Mouse (Mus musculus) ES-E14 (cell line): Measurements from ENCODE around the gene Celf3. TPM values are rescaled to one million over a fixed set of nuclear protein-coding genes. Genes with fewer than 3 reads are reported as not detected.

Experiments
- DNase-seq: peaks from one replicate; pipeline ENCODE4 v3.0.0-alpha.2; 2013; ENCODE audit warnings: low read depth, low spot score
- H3K27ac ChIP-seq: 2 replicates; pipeline ENCODE4 v1.5.1; 2012; ENCODE audit warnings: low read depth, mild to moderate bottlenecking, low read length, moderate library complexity, mixed read lengths; ENCODE audit not compliant: poor library complexity, insufficient read depth, severe bottlenecking
- H3K36me3 ChIP-seq: 2 replicates; pipeline ENCODE4 v1.6.1; 2012; ENCODE audit warnings: mild to moderate bottlenecking, low read length, moderate library complexity, mixed read lengths; ENCODE audit not compliant: control insufficient read depth, poor library complexity, insufficient read depth, severe bottlenecking
- H3K4me1 ChIP-seq, 2 experiments: fragments of 150-350 bp in 1 of 2; sonication (generic) in 1 of 2; 2 replicates each; pipeline ENCODE4 v1.6.1; 2012; ENCODE audit warnings: low read length in 2 of 2, mild to moderate bottlenecking in 1 of 2, mixed read lengths in 1 of 2; ENCODE audit not compliant: control insufficient read depth in 2 of 2, insufficient read depth in 2 of 2, poor library complexity in 1 of 2
- H3K4me3 ChIP-seq, 2 experiments: fragments of 150-350 bp in 1 of 2; sonication (generic) in 1 of 2; 2 replicates each; pipeline ENCODE4 v1.5.1; 2012; ENCODE audit warnings: low read length in 2 of 2, low read depth in 1 of 2, mild to moderate bottlenecking in 1 of 2, mixed read lengths in 1 of 2; ENCODE audit not compliant: insufficient read depth in 1 of 2, poor library complexity in 1 of 2, severe bottlenecking in 1 of 2
- H3K9ac ChIP-seq: 2 replicates; pipeline ENCODE4 v1.6.1; 2012; ENCODE audit warnings: low read depth, mild to moderate bottlenecking, low read length, mixed read lengths; ENCODE audit not compliant: poor library complexity, insufficient read depth, severe bottlenecking
- H3K9me3 ChIP-seq: fragments of 150-350 bp; sonication (generic); 2 replicates; pipeline ENCODE4 v1.6.1; 2012; ENCODE audit warnings: low read depth, mild to moderate bottlenecking, low read length; ENCODE audit not compliant: control insufficient read depth, insufficient read depth
- CHD2 ChIP-seq: IDR thresholded peaks from 2 replicates; pipeline ENCODE4 v1.6.1; 2014; ENCODE audit warnings: mild to moderate bottlenecking, low read depth, low read length, inconsistent platforms
- HCFC1 ChIP-seq: IDR thresholded peaks from 2 replicates; pipeline ENCODE4 v1.6.1; 2012; ENCODE audit warnings: low read length, inconsistent platforms, borderline replicate concordance; ENCODE audit not compliant: insufficient read depth
- MAFK ChIP-seq: IDR thresholded peaks from 2 replicates; pipeline ENCODE4 v1.6.1; 2014; ENCODE audit warnings: mild to moderate bottlenecking, low read depth, low read length, inconsistent platforms; ENCODE audit not compliant: insufficient read depth
- ZC3H11A ChIP-seq: IDR thresholded peaks from 2 replicates; pipeline ENCODE4 v1.6.1; 2012; ENCODE audit warnings: low read depth, mild to moderate bottlenecking, inconsistent platforms, low read length, borderline replicate concordance
- ZNF384 ChIP-seq: IDR thresholded peaks from 2 replicates; pipeline ENCODE4 v1.6.1; 2012; ENCODE audit warnings: low read depth, low read length, inconsistent platforms
- in situ Hi-C, 2 experiments: fragments of 600-800 bp; cut with MboI; formaldehyde crosslinking; loops; one replicate each; pipeline ENCODE4 v1.15.1; 2025; ENCODE audit warnings: low sequenced_read_pairs in 2 of 2, inconsistent platforms in 1 of 2; ENCODE audit not compliant: unreplicated experiment in 2 of 2
- total RNA-seq: library from RNA; depleted of rRNA; stranded (reverse); fragments of 300-350 nt; gene quantifications from 2 replicates; pipeline ENCODE4 v1.2.3, GENCODE M21; 2012

Celf3 gene
- total RNA-seq, 1 experiment: 0.27 TPM

DNA sequence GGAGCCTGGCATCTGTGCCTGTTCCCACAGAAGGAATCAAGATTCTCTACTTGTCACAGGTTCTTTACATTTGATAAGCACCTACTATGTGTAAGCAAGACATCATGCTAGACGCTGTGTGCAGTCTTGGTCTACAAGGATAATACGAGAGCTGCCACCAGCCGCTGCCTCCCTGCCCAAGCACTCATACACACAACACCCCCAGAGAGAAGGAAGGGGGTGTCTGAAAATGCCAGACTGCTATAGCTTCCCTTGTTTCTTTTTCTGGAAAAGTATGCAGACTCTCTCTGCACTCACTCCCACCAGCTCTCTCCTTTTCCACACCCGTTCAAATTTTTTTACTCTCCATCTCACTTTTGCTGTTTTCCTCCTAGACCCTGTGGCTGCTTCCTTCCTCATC lies 651 bp upstream of the Celf3 start:
- in situ Hi-C loops: no loop called here
- Histone ChIP-seq H3K36me3 (no peaks in the 10 kb centered on the region), H3K4me3 (no peak overlapping the region), H3K9ac (no peak overlapping the region), H3K27ac (no peak overlapping the region), H3K4me1 (peaks cover 2 to 11% of the 10 kb centered on the region in 2 experiments; a peak in 1 of 4 replicates), H3K9me3 (no peaks in the 10 kb centered on the region)
- DNase-seq: no peak
- TF ChIP-seq HCFC1: no peak
- no peak for TF ChIP-seq ZNF384
- no peak for TF ChIP-seq MAFK
- no peak for TF ChIP-seq ZC3H11A
- TF ChIP-seq CHD2: no peak

DNA sequence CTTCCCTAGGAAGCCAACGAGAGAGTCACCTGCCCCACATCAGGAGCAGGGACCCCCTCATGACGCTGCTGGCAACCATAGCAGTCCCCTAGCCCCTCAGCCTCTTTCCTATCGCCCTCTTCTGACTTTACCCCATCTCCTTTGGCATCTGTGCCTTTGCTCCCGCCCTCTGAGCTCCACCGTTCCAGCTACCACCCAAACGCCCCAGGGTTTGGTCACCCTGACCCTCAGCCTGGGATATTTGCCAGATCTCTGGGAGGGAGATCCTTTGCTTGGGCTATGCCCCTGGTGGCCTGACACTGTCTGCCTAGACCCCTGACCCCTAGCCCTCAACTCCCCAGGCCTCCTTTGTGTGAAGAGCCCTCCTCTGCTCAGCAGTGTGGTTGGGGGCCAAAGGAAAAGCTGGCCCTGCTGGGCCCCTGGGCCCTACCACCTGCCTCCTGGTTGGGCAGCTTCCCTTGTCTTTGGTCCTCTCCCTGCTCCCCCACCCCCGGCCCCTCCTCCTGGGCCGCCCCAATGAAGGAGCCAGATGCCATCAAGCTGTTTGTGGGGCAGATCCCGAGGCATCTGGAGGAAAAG lies 585 bp downstream of the Celf3 start:
- H3K9ac ChIP-seq: no peak overlapping the region
- H3K27ac ChIP-seq: no peak overlapping the region
- TF ChIP-seq ZNF384: no peak
- TF ChIP-seq HCFC1: no peak
- no peak for TF ChIP-seq CHD2
- no peak for TF ChIP-seq MAFK
- TF ChIP-seq ZC3H11A: no peak
- no peaks in the 10 kb centered on the region for H3K9me3 ChIP-seq
- in situ Hi-C loops: no loop called here
- DNase-seq: no peak
- peaks cover 2 to 11% of the 10 kb centered on the region in 2 experiments; a peak in 1 of 4 replicates for H3K4me1 ChIP-seq
- H3K36me3 ChIP-seq: no peaks in the 10 kb centered on the region
- no peak overlapping the region for H3K4me3 ChIP-seq

DNA sequence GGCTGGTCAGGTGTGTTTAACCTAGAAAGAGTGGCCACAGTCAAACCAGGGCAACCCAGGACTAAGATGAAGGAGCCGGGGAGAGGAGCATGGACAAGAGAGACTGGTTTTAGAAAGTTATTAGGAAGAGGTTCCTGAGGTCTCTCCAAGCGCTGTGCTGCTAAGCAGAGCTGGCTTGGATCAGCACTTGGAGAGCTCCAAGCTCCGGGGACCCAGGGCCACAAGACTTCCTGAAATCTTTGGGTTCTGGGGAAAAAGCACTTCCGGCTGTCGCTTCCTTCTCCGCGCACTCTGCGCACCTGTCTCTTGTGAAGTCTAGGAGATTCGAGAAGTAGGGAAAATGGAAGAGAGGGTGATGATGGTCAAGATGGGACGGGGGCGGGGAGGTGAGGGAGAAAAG lies 1.5 kb downstream of the Celf3 start:
- H3K4me1 ChIP-seq: peaks cover 2 to 11% of the 10 kb centered on the region in 2 experiments; a peak in 1 of 4 replicates

DNA sequence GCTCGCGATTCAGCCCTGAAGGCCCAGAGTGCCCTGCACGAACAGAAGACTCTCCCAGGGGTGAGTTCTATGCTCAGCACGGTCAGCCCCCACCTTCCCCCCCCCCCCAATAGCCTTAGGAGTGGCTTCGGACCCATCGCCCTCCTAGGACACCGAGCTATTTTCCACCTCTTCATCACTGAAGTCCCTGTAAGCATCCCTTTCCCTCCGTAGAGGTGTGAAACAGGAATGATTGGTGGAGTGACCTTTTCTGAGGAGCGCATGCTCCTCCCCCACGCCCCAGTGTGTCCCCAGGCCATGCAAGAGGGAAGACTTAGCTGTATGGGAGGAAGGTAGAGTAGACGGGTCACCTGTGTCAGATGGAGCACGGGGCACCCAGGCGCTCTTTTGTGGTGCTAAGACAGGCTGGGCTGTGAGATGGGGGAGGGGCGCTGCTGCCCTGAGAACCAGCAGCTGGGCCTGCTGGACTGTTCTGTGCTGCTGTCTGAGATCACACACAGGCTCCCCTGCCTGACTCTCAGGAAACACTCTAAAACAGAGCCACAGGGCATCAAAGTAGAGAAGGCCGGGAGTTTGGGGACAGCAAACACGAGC lies 2.3 kb downstream of the Celf3 start, which contains the start of gene Riiad1:
Gene Riiad1 (minus strand): TSS at position 51 of the 594 bp plus-strand sequence.
- Histone ChIP-seq H3K36me3 (no peaks in the 10 kb centered on the region), H3K9ac (no peak within 1 kb of the TSS), H3K27ac (no peak within 1 kb of the TSS), H3K9me3 (no peaks in the 10 kb centered on the region), H3K4me1 (peaks cover 2 to 13% of the 10 kb centered on the region in 2 experiments; a peak in 1 of 4 replicates), H3K4me3 (peak within 1 kb of the TSS; percentile 41 to 70; a peak in 3 of 4 replicates)
- TF ChIP-seq HCFC1 (no peak), ZNF384 (no peak), ZC3H11A (no peak), MAFK (no peak), CHD2 (no peak)
- in situ Hi-C loops: no loop called here
- no peak for DNase-seq

More for the DNA sequence above, 1.5 kb downstream of the Celf3 start:
- H3K27ac ChIP-seq: no peak overlapping the region
- in situ Hi-C loops: no loop called here
- no peak overlapping the region for H3K9ac ChIP-seq
- no peaks in the 10 kb centered on the region for H3K9me3 ChIP-seq
- TF ChIP-seq MAFK (no peak), ZNF384 (no peak), HCFC1 (no peak), ZC3H11A (no peak), CHD2 (no peak)
- H3K36me3 ChIP-seq: no peaks in the 10 kb centered on the region
- no peak for DNase-seq
- peak overlapping the region; percentile 41 to 70; a peak in 3 of 4 replicates for H3K4me3 ChIP-seq
